In the genomic region with DNA sequence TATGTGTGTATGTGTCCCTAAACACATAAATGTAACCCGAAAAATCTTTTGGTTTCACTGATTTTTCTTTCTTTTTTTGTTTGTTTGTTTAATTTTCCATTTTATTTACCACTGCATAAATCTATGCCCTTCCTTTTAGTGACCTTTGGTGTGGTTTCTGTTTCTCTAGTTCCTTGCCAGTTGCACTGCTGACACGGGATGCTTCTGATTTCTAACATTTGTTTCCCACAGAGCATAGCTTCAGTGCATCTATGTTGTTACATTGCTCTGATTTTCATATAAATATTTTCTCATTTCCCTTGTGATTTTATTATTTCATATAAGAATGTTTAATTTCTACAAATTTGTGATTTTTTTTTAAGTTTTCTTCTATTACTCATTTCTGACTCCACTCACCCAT, we compare ENCODE assay signal across 16 mouse cellular contexts.
"Had no signal": no experiment of that assay in that cellular context is flagged by ENCODE, and none has a peak within 500 bp of the region (broad histone marks: within the 10 kb centered on the region; RNA-seq: fewer than 3 reads in every experiment).

No protein-coding gene starts in this region.

- DNase-seq: cerebellum, adult 9-10 months; cerebellum, adult 9-11 months; cerebellum, postnatal 10 days; cerebellum, postnatal 14 days; cerebellum, postnatal 25 days; cerebellum, postnatal 36 days; embryo, embryonic 11 days; forebrain, postnatal 0 days; gastrocnemius, adult 2 months; gastrocnemius, postnatal 10 days; gastrocnemius, postnatal 14 days; gastrocnemius, postnatal 25 days; gastrocnemius, postnatal 36 days; heart, adult 11 months; heart, adult 18-20 months; heart, adult 2 months had no signal
